Mouse (Mus musculus): ENCODE measurements at regions not wholly inside any gene's neighbourhood (a gene's known extent, or its start where the extent isn't known, plus 50 kb on each side); places are given as distances from the start of the nearest gene placed in this dataset.

DNA sequence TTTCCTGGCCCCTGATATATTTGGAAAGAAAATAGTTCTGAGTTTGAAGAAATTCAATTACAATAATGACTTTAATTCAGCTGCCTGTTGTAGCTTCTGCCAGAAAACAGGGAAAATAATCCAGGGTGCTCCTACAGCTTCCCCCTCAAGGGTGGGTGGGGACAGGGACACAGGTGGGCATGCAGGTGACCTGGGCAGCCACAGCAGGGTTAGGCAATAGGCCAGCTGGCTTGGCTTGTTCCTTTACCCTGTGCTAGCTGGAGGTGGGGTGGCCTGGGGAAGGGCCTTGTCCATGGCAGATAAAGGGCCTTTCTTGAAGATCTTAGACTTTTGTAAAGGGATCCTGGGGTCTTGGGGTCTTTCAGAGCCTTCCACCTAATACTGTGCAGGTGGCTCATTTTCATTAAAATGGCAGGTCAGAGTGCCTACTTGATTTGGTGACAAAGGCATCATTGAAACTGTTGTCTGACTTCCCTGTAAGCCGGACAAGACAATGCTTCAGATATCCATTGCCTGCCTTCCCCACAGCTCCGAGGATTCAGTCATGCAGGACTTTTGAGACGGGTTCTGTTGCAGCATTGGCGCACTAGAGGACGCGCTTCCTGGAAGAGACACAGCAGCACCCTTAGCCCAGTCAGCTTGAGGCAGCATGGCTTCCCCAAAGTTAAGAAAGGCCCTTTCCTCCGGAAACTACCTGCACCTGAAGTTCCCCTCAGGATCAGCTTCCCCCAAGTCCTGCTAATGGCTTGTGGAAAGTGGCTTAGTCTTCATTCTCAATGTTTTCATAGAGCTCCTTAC lies 164.9 kb upstream of the Kbtbd8 start:
- no peaks in the 10 kb centered on the region for H3K9me3 ChIP-seq (ENCODE audit: low read length)
- H3K27ac ChIP-seq (ENCODE audit: low read length), result no peak overlapping the region
- DNase-seq (ENCODE audit: low spot score) (no peak), ATAC-seq (no peak)
- TF ChIP-seq CTCF (IDR thresholded peaks at IDR 0.05) (no peak), EP300 (IDR thresholded peaks at IDR 0.05) (no peak)
- no peaks in the 10 kb centered on the region for H3K27me3 ChIP-seq (replicated peaks; ENCODE audit: insufficient read depth, low read length)
- H3K4me2 ChIP-seq (replicated peaks; ENCODE audit: low read depth, low read length), result no peak overlapping the region
- no peak overlapping the region for H3K4me3 ChIP-seq (ENCODE audit: low read depth, low read length)
- H3K9ac ChIP-seq (replicated peaks; ENCODE audit: low read depth), result no peak overlapping the region
- 87% methylated on average over 7 of the region's 7 CpGs for WGBS
- no peaks in the 10 kb centered on the region for H3K36me3 ChIP-seq (ENCODE audit: insufficient read depth, low read length)
- H3K4me1 ChIP-seq (ENCODE audit: insufficient read depth, low read depth, low read length), result no peaks in the 10 kb centered on the region

DNA sequence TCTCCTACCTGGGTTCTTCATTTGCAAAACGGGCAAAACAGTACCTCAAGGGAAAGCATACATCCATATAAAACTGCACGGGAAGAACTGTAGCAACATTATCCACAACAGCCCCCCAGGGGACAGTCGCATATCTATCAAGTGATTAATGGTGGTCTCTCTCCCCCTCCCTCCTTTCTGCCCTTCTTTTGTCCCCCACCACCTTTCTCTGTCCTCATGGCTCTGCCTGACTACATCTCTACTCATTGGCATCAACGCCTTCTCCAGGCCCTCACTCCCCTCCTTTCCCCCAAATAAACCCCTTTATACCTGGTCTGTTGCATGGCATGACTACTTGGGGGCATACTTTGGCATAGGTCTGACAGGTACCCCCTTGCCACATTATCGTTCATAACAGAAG lies 166.1 kb upstream of the Kbtbd8 start:
- ATAC-seq, result no peak
- Histone ChIP-seq H3K27me3 (replicated peaks; ENCODE audit: insufficient read depth, low read length) (no peaks in the 10 kb centered on the region), H3K36me3 (ENCODE audit: insufficient read depth, low read length) (no peaks in the 10 kb centered on the region), H3K9ac (replicated peaks; ENCODE audit: low read depth) (no peak overlapping the region), H3K4me2 (replicated peaks; ENCODE audit: low read depth, low read length) (no peak overlapping the region), H3K4me3 (ENCODE audit: low read depth, low read length) (no peak overlapping the region), H3K9me3 (ENCODE audit: low read length) (no peaks in the 10 kb centered on the region), H3K27ac (ENCODE audit: low read length) (no peak overlapping the region), H3K4me1 (ENCODE audit: insufficient read depth, low read depth, low read length) (no peaks in the 10 kb centered on the region)
- TF ChIP-seq CTCF (IDR thresholded peaks at IDR 0.05) (no peak), EP300 (IDR thresholded peaks at IDR 0.05) (no peak)
- DNase-seq (ENCODE audit: low spot score), result no peak
- 80% methylated on average over 5 of the region's 5 CpGs for WGBS

DNA sequence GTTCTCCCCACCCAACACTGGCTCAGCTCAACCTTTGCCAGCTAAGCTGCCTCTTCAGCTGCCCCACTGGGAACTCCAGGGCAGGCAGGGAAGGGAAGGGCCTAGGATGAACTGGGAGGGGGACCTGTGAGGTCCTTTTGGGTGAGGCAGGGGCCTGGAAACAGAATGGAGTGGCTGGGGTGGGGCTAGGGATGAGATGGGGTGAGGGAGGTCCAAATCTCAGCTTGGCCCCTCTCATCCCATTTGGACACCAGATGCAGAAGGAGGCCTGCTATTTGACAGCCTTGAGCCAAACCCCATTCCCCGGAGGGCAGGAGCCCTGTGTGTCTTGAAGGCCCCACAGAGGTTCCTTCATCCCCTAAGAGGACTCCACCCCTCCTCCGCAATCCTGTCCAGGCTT lies 166.7 kb upstream of the Kbtbd8 start:
- H3K36me3 ChIP-seq (ENCODE audit: insufficient read depth, low read length), result no peaks in the 10 kb centered on the region
- ATAC-seq (no peak), DNase-seq (ENCODE audit: low spot score) (no peak)
- H3K27me3 ChIP-seq (replicated peaks; ENCODE audit: insufficient read depth, low read length), result no peaks in the 10 kb centered on the region
- no peaks in the 10 kb centered on the region for H3K9me3 ChIP-seq (ENCODE audit: low read length)
- no peak overlapping the region for H3K4me2 ChIP-seq (replicated peaks; ENCODE audit: low read depth, low read length)
- 76% methylated on average over 2 of the region's 2 CpGs for WGBS
- H3K27ac ChIP-seq (ENCODE audit: low read length), result no peak overlapping the region
- H3K4me1 ChIP-seq (ENCODE audit: insufficient read depth, low read depth, low read length), result no peaks in the 10 kb centered on the region
- H3K4me3 ChIP-seq (ENCODE audit: low read depth, low read length), result no peak overlapping the region
- TF ChIP-seq CTCF (IDR thresholded peaks at IDR 0.05) (no peak), EP300 (IDR thresholded peaks at IDR 0.05) (no peak)
- no peak overlapping the region for H3K9ac ChIP-seq (replicated peaks; ENCODE audit: low read depth)

DNA sequence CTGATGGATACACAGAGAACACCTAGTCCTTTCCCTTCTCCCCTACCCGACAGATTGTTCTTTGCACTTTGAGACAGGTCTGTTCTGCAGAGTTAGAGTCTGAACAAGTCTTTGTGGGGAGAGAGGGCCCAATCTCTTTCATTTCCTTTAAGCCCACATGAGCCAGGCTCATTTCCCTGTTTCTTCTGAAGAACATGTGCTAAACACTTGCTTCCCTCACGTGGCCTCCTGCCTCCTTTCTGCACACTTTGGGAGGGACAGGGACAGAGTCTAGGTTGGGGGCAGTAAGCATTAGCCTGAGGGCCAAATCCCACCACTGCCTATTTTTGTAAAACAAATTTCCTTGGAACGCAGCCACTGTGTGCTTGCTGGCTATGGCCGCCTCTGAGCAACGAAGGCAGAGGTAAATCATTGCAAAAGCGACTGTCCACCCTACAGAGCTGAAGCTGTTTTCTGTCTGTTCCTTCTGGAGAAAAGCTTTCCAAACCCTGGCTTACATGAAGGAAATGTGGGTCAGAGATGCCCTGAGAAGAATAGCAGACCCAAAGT lies 170.6 kb upstream of the Kbtbd8 start:
- Histone ChIP-seq H3K27me3 (replicated peaks; ENCODE audit: insufficient read depth, low read length) (no peaks in the 10 kb centered on the region), H3K9ac (replicated peaks; ENCODE audit: low read depth) (no peak overlapping the region), H3K36me3 (ENCODE audit: insufficient read depth, low read length) (no peaks in the 10 kb centered on the region), H3K9me3 (ENCODE audit: low read length) (no peaks in the 10 kb centered on the region), H3K4me2 (replicated peaks; ENCODE audit: low read depth, low read length) (no peak overlapping the region), H3K4me1 (ENCODE audit: insufficient read depth, low read depth, low read length) (no peaks in the 10 kb centered on the region), H3K27ac (ENCODE audit: low read length) (no peak overlapping the region), H3K4me3 (ENCODE audit: low read depth, low read length) (no peak overlapping the region)
- DNase-seq (ENCODE audit: low spot score), result no peak
- TF ChIP-seq CTCF (IDR thresholded peaks at IDR 0.05), result no peak
- TF ChIP-seq EP300 (IDR thresholded peaks at IDR 0.05), result no peak
- ATAC-seq, result no peak
- WGBS, result 76% methylated on average over 6 of the region's 6 CpGs

DNA sequence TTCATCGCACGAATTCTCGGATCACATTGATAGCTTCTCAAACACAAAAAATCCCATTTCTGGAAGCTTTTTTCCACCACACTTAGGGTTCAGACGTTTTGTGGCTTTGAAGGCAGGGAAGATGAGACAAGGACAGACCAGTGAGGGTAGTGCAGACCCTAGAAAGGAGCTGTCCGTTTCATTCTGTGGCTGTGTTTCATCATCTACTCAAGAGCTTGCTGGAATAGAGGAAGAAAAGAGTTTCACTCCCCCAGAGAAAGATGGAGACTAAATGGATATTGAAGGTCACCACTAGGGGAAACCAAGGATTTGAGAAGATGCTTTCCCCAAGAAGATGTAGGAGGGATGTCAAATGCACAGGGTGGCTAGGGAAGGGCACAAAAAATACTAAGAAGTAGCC lies 171.3 kb upstream of the Kbtbd8 start:
- H3K4me1 ChIP-seq (ENCODE audit: insufficient read depth, low read depth, low read length), result no peaks in the 10 kb centered on the region
- no peak overlapping the region for H3K27ac ChIP-seq (ENCODE audit: low read length)

DNA sequence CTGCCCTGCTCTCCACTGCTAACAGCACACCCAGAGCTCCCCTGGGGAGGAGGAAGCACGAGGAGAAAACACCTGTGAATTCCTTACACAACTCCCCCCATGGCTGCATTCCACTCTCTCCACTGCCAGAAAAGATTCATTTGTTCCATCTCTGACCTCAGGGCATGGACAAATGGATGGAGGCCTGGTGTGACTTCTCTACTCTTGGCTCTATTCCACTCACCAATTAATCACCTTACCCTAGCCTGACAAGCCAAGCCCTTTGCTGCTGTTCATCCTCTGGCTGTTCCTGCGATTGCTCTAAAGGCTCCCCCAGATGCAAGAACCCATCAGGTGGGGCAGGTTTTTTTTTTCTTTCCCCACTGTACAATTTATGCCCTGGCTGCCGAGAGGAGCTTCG lies 172.8 kb upstream of the Kbtbd8 start:
- H3K9ac ChIP-seq (replicated peaks; ENCODE audit: low read depth), result no peak overlapping the region
- no peak for DNase-seq (ENCODE audit: low spot score)
- H3K27ac ChIP-seq (ENCODE audit: low read length), result no peak overlapping the region
- no peaks in the 10 kb centered on the region for H3K9me3 ChIP-seq (ENCODE audit: low read length)
- no peaks in the 10 kb centered on the region for H3K27me3 ChIP-seq (replicated peaks; ENCODE audit: insufficient read depth, low read length)
- WGBS, result 33% methylated on average over 4 of the region's 4 CpGs
- no peak overlapping the region for H3K4me2 ChIP-seq (replicated peaks; ENCODE audit: low read depth, low read length)
- no peak for ATAC-seq
- H3K4me3 ChIP-seq (ENCODE audit: low read depth, low read length), result no peak overlapping the region
- TF ChIP-seq EP300 (IDR thresholded peaks at IDR 0.05), result no peak
- no peak for TF ChIP-seq CTCF (IDR thresholded peaks at IDR 0.05)
- H3K36me3 ChIP-seq (ENCODE audit: insufficient read depth, low read length), result no peaks in the 10 kb centered on the region
- no peaks in the 10 kb centered on the region for H3K4me1 ChIP-seq (ENCODE audit: insufficient read depth, low read depth, low read length)

More for the DNA sequence above, 171.3 kb upstream of the Kbtbd8 start:
- H3K36me3 ChIP-seq (ENCODE audit: insufficient read depth, low read length), result no peaks in the 10 kb centered on the region
- H3K27me3 ChIP-seq (replicated peaks; ENCODE audit: insufficient read depth, low read length), result no peaks in the 10 kb centered on the region
- no peak for TF ChIP-seq EP300 (IDR thresholded peaks at IDR 0.05)
- TF ChIP-seq CTCF (IDR thresholded peaks at IDR 0.05), result no peak
- no peak overlapping the region for H3K9ac ChIP-seq (replicated peaks; ENCODE audit: low read depth)
- DNase-seq (ENCODE audit: low spot score) (no peak), ATAC-seq (no peak)
- no peak overlapping the region for H3K4me3 ChIP-seq (ENCODE audit: low read depth, low read length)
- no peak overlapping the region for H3K4me2 ChIP-seq (replicated peaks; ENCODE audit: low read depth, low read length)
- H3K9me3 ChIP-seq (ENCODE audit: low read length), result no peaks in the 10 kb centered on the region
- WGBS, result 80% methylated on average over 5 of the region's 5 CpGs
